Mouse (Mus musculus) liver, postnatal 0 days (tissue): ENCODE measurements around the gene Orc6. TPM values are rescaled to one million over a fixed set of nuclear protein-coding genes. Genes with fewer than 3 reads are reported as not detected.

Experiments used
- ATAC-seq: fragments of 200-750 bp; cut with Nextera tagmentation; 2 replicates; pipeline ENCODE4 v1.8.0; 2017; ENCODE audit warnings: mild to moderate bottlenecking, moderate library complexity
- DNase-seq: peaks from one replicate; pipeline ENCODE4 v3.0.0-alpha.2; 2016
- H3K27ac ChIP-seq: fragments of 300-500 bp; sonication (generic); 2 replicates; pipeline ENCODE4 v1.5.1; 2014; ENCODE audit warnings: antibody characterized with exemption, moderate library complexity, mild to moderate bottlenecking, low read depth
- H3K27me3 ChIP-seq: fragments of 300-500 bp; sonication (generic); 2 replicates; pipeline ENCODE4 v1.6.1; 2014; ENCODE audit warnings: low read length, control low read depth, mixed read lengths; ENCODE audit not compliant: insufficient read depth
- H3K36me3 ChIP-seq: fragments of 300-500 bp; sonication (generic); replicated peaks from 2 replicates; pipeline ENCODE4 v1.6.1; 2014; ENCODE audit warnings: mild to moderate bottlenecking, control low read depth, low read length, moderate library complexity, mixed read lengths; ENCODE audit not compliant: insufficient read depth
- H3K4me1 ChIP-seq: fragments of 300-500 bp; sonication (generic); 2 replicates; pipeline ENCODE4 v1.6.1; 2014; ENCODE audit warnings: antibody characterized with exemption, mild to moderate bottlenecking, control low read depth; ENCODE audit not compliant: insufficient read depth
- H3K4me2 ChIP-seq: fragments of 300-500 bp; sonication (generic); 2 replicates; pipeline ENCODE4 v1.6.1; 2014; ENCODE audit warnings: low read depth, mild to moderate bottlenecking, low read length, moderate library complexity, mixed read lengths
- H3K4me3 ChIP-seq: fragments of 300-500 bp; sonication (generic); 2 replicates; pipeline ENCODE4 v1.5.1; 2014; ENCODE audit warnings: low read depth, low read length
- H3K9ac ChIP-seq: fragments of 300-500 bp; sonication (generic); replicated peaks from 2 replicates; pipeline ENCODE4 v1.6.1; 2014; ENCODE audit warnings: mild to moderate bottlenecking, moderate library complexity
- H3K9me3 ChIP-seq: fragments of 300-500 bp; sonication (generic); 2 replicates; pipeline ENCODE4 v1.6.1; 2016; ENCODE audit warnings: mild to moderate bottlenecking, control low read depth, low read length, mixed read lengths
- CTCF ChIP-seq: sonication (generic); IDR thresholded peaks from 2 replicates; pipeline ENCODE4 v1.5.1; 2016; ENCODE audit warnings: antibody characterized with exemption, low read depth
- EP300 ChIP-seq: IDR thresholded peaks from 2 replicates; pipeline ENCODE4 v1.6.1; 2016; ENCODE audit warnings: antibody characterized with exemption, low read depth, mild to moderate bottlenecking
- WGBS: fragments of 180-500 bp; shearing (Covaris S2); extraction: QIAGEN DNeasy Blood & Tissue Kit; methylation state at CpG from one replicate; pipeline ENCODE4 v1.1.7; 2014; ENCODE audit not compliant: insufficient replicate concordance; 5-methylcytosine and 5-hydroxymethylcytosine counted together
- polyA plus RNA-seq: library from polyadenylated mRNA; unstranded; fragments of >200 nt; fragmentation: Nextera tagmentation; extraction: Ambion mirVana; gene quantifications from 2 replicates; pipeline ENCODE4 v1.2.1, GENCODE M21; 2015

The Orc6 gene
- polyA plus RNA-seq, 1 experiment from 2014 or later = 46.3 TPM

GRCm38 (mm10) chr8:85353287-85353686, 53.9 kb downstream of the Orc6 start:
- no peak for TF ChIP-seq CTCF
- no peak for TF ChIP-seq EP300
- DNase-seq = no peak
- no peak overlapping the region for H3K4me3 ChIP-seq
- no peaks in the 10 kb centered on the region for H3K27me3 ChIP-seq
- H3K36me3 ChIP-seq = peaks cover 32% of the 10 kb centered on the region
- H3K27ac ChIP-seq = no peak overlapping the region
- no peak overlapping the region for H3K9ac ChIP-seq
- WGBS = 90% methylated on average over 4 of the region's 4 CpGs
- no peak overlapping the region for H3K4me2 ChIP-seq
- H3K4me1 ChIP-seq = no peaks in the 10 kb centered on the region
- H3K9me3 ChIP-seq = no peaks in the 10 kb centered on the region
- ATAC-seq = no peak

Other genes with a start within 250 kb of the Orc6 start
- 14.4 and 14.9 TPM in 2 replicates for gene Fbxw9, start 239.6 kb upstream of the Orc6 start, polyA plus RNA-seq
- gene Gm5741, start 231.7 kb upstream of the Orc6 start, polyA plus RNA-seq = not detected in 2 replicates
- 24.8 and 27.7 TPM in 2 replicates for gene Dhps, start 227.9 kb upstream of the Orc6 start, polyA plus RNA-seq
- gene Wdr83os, start 218.9 kb upstream of the Orc6 start, polyA plus RNA-seq = 63.5 and 66.8 TPM in 2 replicates
- 17.6 and 18.4 TPM in 2 replicates for gene Wdr83, start 218.3 kb upstream of the Orc6 start, polyA plus RNA-seq
- gene Man2b1, start 216.4 kb upstream of the Orc6 start, polyA plus RNA-seq = 42.6 and 44.6 TPM in 2 replicates
- 2.0 and 5.2 TPM in 2 replicates for gene Zfp791, start 176.5 kb upstream of the Orc6 start, polyA plus RNA-seq
- gene Cks1brt, start 147.7 kb upstream of the Orc6 start, polyA plus RNA-seq = not detected in 2 replicates
- gene Olfr371, start 73.6 kb upstream of the Orc6 start, polyA plus RNA-seq = not detected in 2 replicates
- gene Vps35, start 170 bp downstream of the Orc6 start, polyA plus RNA-seq = 48.1 and 54.6 TPM in 2 replicates
- gene Mylk3, start 86.7 kb downstream of the Orc6 start, polyA plus RNA-seq = 21.2 and 24.2 TPM in 2 replicates
- 16.5 and 17.7 TPM in 2 replicates for gene 4921524J17Rik, start 133.2 kb downstream of the Orc6 start, polyA plus RNA-seq
- 11.1 and 14.4 TPM in 2 replicates for gene Gpt2, start 192.9 kb downstream of the Orc6 start, polyA plus RNA-seq